Mouse (Mus musculus) c-Kit-positive CD71-negative TER-119-negative erythroid progenitor cells, embryonic 14.5 days (primary cell): Measurements from ENCODE around the gene Rab11fip4.

ENCODE experiments used
- DNase-seq: peaks from one replicate; pipeline ENCODE4 v3.0.0-alpha.2; 2013; ENCODE audit warnings: low read depth

Gene Rab11fip4

GRCm38 (mm10) chr11:79738725-79739558, 147.9 kb downstream of the Rab11fip4 start:
- DNase-seq: no peak

DNA sequence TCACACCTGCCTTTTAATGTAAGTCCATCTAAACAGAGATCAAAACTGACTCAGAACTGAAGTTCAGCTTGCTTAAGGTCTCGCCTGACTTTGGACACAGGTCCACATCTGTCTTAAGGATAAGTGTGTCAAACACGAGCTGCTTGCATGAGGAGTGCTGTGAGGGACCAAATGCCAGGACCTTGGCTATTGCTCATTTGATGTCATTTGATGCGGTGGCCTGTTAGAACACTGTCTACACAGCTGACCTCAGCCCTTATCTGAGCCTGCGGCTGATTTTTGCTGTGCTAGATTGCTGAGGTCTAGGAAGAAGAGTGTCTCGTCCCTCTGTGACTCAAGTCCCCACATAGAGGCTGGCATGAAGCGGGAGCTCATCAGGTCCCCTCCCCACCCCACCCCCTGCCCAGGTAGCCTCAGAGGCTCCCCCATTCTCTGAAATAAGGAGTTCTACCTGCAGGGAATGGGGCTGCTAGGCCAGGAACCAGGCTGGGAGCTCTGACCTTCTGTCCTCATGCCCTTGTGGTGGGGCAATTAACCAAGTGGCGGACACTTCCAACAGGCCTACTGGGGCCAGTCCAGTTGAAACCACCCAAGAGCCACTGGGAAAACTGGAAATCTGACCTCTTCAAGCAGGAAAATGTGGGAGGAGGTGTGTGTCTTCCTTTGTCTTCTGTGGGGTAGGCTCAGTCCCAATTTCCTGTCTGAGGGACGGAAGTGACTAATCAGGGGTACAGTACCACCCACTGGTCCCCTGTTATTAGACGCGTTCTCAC, 149.9 kb downstream of the Rab11fip4 start:
- DNase-seq: no peak

GRCm38 (mm10) chr11:79746552-79747102, 155.6 kb downstream of the Rab11fip4 start:
- no peak for DNase-seq
